ENCODE assay signal across 10 mouse cellular contexts in the genomic region with DNA sequence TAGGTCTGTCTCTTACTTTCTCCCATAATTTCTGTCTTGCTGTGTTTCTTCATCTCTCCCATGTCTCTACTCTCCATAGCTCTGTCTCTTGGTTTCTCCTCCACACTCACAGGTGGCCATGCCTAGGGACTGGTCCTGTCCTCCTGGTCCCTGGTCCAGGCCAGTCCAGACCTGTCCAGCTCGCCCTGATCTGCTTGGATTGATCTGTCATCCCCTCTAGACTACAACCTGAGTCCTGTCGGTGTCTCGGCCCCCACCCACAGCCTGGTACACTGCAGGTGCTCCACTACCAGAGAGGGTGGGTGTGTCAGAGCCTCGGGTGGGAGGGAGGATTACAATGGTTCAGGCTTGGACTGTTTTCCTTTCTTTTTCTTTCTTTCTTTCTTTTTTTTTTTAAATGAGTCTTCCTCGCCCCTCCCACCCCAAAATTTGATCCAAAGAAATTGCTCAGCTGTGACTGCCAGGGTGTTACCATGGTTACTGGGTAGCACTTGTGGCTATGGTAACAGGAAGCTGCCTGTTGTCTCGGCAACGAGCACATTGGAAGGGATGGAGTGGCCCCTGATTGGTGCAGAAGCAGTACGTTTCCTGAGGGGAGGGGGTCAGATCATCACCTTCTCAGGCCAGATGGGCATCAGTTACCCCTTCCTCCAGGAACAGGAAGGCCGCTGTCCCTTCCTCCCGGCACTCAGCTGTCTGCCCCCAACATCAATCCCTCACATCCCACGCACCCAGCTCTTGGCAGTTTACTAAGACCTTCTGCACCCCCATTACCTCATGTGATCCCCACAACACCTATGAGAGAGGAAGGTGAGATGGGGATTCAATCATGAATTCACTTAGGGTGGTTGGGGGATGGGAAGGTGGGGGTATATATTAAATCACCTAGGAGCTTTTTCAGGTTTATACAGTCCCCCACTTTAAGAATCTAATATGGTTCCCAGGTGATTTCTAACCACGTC. TPM values are rescaled to one million over a fixed set of nuclear protein-coding genes. Genes with fewer than 3 reads are reported as not detected.
A peak's percentile ranks its signal among the peaks of the same experiment; 100 is the strongest.
DNase-seq lines count a peak whose midpoint lies in the region; ATAC-seq and TF ChIP-seq lines count a peak whose summit lies in the region.
"Had no signal": no experiment of that assay in that cellular context is flagged by ENCODE, and none has a peak within 500 bp of the region (broad histone marks: within the 10 kb centered on the region; RNA-seq: fewer than 3 reads in every experiment).

No protein-coding gene starts in this region.

- peak; percentile 88 for ATAC-seq in hindbrain, postnatal 0 days
- ATAC-seq in midbrain, embryonic 16.5 days: peak; percentile 92
- no peak for ATAC-seq in monocyte, adult 5-6 weeks (replicated peaks; ENCODE audit: insufficient number of reproducible peaks, low FRiP score, low TSS enrichment, poor library complexity, severe bottlenecking)

- H3K27ac ChIP-seq in embryonic facial prominence, embryonic 10.5 days (replicated peaks): no peak overlapping the region
- H3K27ac ChIP-seq in hindbrain, postnatal 0 days: peak overlapping the region; percentile 79
- H3K27ac ChIP-seq in midbrain, embryonic 16.5 days (ENCODE audit: low read length): peak overlapping the region; percentile 82
- H3K27ac ChIP-seq: heart, embryonic 13.5 days had no signal

- no peaks in the 10 kb centered on the region for H3K9me3 ChIP-seq in embryonic facial prominence, embryonic 10.5 days
- H3K9me3 ChIP-seq in hindbrain, postnatal 0 days (ENCODE audit: low read length): no peaks in the 10 kb centered on the region
- H3K9me3 ChIP-seq in midbrain, embryonic 16.5 days (replicated peaks; ENCODE audit: control insufficient read depth, low read length, poor library complexity, severe bottlenecking): no peaks in the 10 kb centered on the region
- H3K9me3 ChIP-seq: heart, embryonic 13.5 days; megakaryocyte, embryonic 14.5 days had no signal

- peak; percentile 21 for DNase-seq in CD4-positive helper T cell, adult 2 months (ENCODE audit: low read depth, low spot score)
- peak; percentile 34 for DNase-seq in embryonic facial prominence, embryonic 10.5 days (ENCODE audit: low spot score)
- DNase-seq in hindbrain, postnatal 0 days (ENCODE audit: low spot score): peak; percentile 90
- no peak for DNase-seq in gastrocnemius, postnatal 36 days
- no peak for DNase-seq in heart, postnatal 36 days
- no peak for DNase-seq in liver

- peaks cover 15% of the 10 kb centered on the region for H3K4me1 ChIP-seq in embryonic facial prominence, embryonic 10.5 days
- peaks cover 9% of the 10 kb centered on the region; the same call in 1 of the 2 replicates for H3K4me1 ChIP-seq in hindbrain, postnatal 0 days (ENCODE audit: insufficient read depth, low read length)
- peaks cover 30% of the 10 kb centered on the region for H3K4me1 ChIP-seq in midbrain, embryonic 16.5 days (ENCODE audit: control insufficient read depth, insufficient read depth, low read length)
- H3K4me1 ChIP-seq: heart, embryonic 13.5 days had no signal

- TF ChIP-seq CTCF in hindbrain, postnatal 0 days (IDR thresholded peaks at IDR 0.05; ENCODE audit: low read depth): no peak

- H3K9ac ChIP-seq in hindbrain, postnatal 0 days (replicated peaks; ENCODE audit: low read length): no peak overlapping the region
- peak overlapping the region; percentile 40; the same call in 1 of the 2 replicates for H3K9ac ChIP-seq in midbrain, embryonic 16.5 days (ENCODE audit: low read depth, low read length)
- H3K9ac ChIP-seq: heart, embryonic 13.5 days had no signal

- intact Hi-C loops in gastrocnemius, postnatal 36 days (cut with DNase I): loop anchor here (10.0 kb wide), 1 partner anchor 684 kb away; no protein-coding TSS in a partner anchor
- intact Hi-C loops in heart, postnatal 36 days (cut with DNase I): loop anchor here (10.0 kb wide), 1 partner anchor 684 kb away; no protein-coding TSS in a partner anchor

- H3K36me3 ChIP-seq in embryonic facial prominence, embryonic 10.5 days (replicated peaks): no peaks in the 10 kb centered on the region
- H3K36me3 ChIP-seq in hindbrain, postnatal 0 days (ENCODE audit: insufficient read depth, low read length): no peaks in the 10 kb centered on the region
- H3K36me3 ChIP-seq in midbrain, embryonic 16.5 days (ENCODE audit: control insufficient read depth, insufficient read depth, low read length): peaks cover 7% of the 10 kb centered on the region; the same call in 1 of the 2 replicates
- H3K36me3 ChIP-seq: heart, embryonic 13.5 days had no signal

- H3K27me3 ChIP-seq in embryonic facial prominence, embryonic 10.5 days (replicated peaks; ENCODE audit: low read depth, poor library complexity, severe bottlenecking): peaks cover 27% of the 10 kb centered on the region
- no peaks in the 10 kb centered on the region for H3K27me3 ChIP-seq in hindbrain, postnatal 0 days (ENCODE audit: insufficient read depth, low read length)
- no peaks in the 10 kb centered on the region for H3K27me3 ChIP-seq in midbrain, embryonic 16.5 days (ENCODE audit: control insufficient read depth, insufficient read depth, low read depth, low read length)

- peak overlapping the region; percentile 51 for H3K4me2 ChIP-seq in hindbrain, postnatal 0 days (ENCODE audit: low read depth, low read length)
- peak overlapping the region; percentile 67 for H3K4me2 ChIP-seq in midbrain, embryonic 16.5 days (ENCODE audit: low read length)
- H3K4me2 ChIP-seq: heart, embryonic 13.5 days had no signal

- no peak overlapping the region for H3K4me3 ChIP-seq in embryonic facial prominence, embryonic 10.5 days
- peak overlapping the region; percentile 16; the same call in 1 of the 2 replicates for H3K4me3 ChIP-seq in hindbrain, postnatal 0 days (ENCODE audit: low read length)
- H3K4me3 ChIP-seq in midbrain, embryonic 16.5 days (ENCODE audit: low read depth, low read length): peak overlapping the region; percentile 34
- H3K4me3 ChIP-seq: heart, embryonic 13.5 days; megakaryocyte, embryonic 14.5 days had no signal

- WGBS in embryonic facial prominence, embryonic 10.5 days: 36% methylated on average over 12 of the region's 12 CpGs
- WGBS in hindbrain, postnatal 0 days: 15% methylated on average over 12 of the region's 12 CpGs
- 12% methylated on average over 12 of the region's 12 CpGs for WGBS in midbrain, embryonic 16.5 days

RNA-seq across cellular contexts. Expression of a gene that starts 11.3 kb away (rescaled TPM):
- polyA plus RNA-seq in embryonic facial prominence, embryonic 10.5 days (2016; fragmentation: Nextera tagmentation; extraction: Ambion mirVana): 1.3 TPM in 2 replicates
- total RNA-seq in hindbrain, postnatal 0 days (2014; rRNA removed): 82.3 and 91.7 TPM in 2 replicates
- 40.1 and 40.9 TPM in 2 replicates for polyA plus RNA-seq in hindbrain, postnatal 0 days (2015; fragmentation: Nextera tagmentation; extraction: Ambion mirVana)
- 64.7 and 65.0 TPM in 2 replicates for polyA plus RNA-seq in midbrain, embryonic 16.5 days (2015; fragmentation: Nextera tagmentation; extraction: Ambion mirVana)
- total RNA-seq in gastrocnemius, postnatal 36 days (2021): not detected
- not detected in 3 replicates for total RNA-seq in monocyte, adult 5-6 weeks (2017)
- not detected for total RNA-seq in heart, postnatal 36 days (2021)

RNA-seq across cellular contexts. Expression of a gene that starts 28.1 kb away (rescaled TPM):
- polyA plus RNA-seq in embryonic facial prominence, embryonic 10.5 days (2016; fragmentation: Nextera tagmentation; extraction: Ambion mirVana): 37.7 and 40.8 TPM in 2 replicates
- 123 and 129 TPM in 2 replicates for total RNA-seq in hindbrain, postnatal 0 days (2014; rRNA removed)
- 136 and 156 TPM in 2 replicates for polyA plus RNA-seq in hindbrain, postnatal 0 days (2015; fragmentation: Nextera tagmentation; extraction: Ambion mirVana)
- polyA plus RNA-seq in midbrain, embryonic 16.5 days (2015; fragmentation: Nextera tagmentation; extraction: Ambion mirVana): 214 and 222 TPM in 2 replicates
- 10 to 100 TPM; 17.3 to 21.9 TPM for total RNA-seq in gastrocnemius, postnatal 36 days (2021)
- total RNA-seq in monocyte, adult 5-6 weeks (2017): 19.9 to 29.5 TPM (median 25.5 TPM) in 3 replicates
- total RNA-seq in heart, postnatal 36 days (2021): 10 to 100 TPM; 16.8 to 21.9 TPM

RNA-seq across cellular contexts. Expression of a gene that starts 49.3 kb away (rescaled TPM):
- polyA plus RNA-seq in embryonic facial prominence, embryonic 10.5 days (2016; fragmentation: Nextera tagmentation; extraction: Ambion mirVana): not detected in 2 replicates
- 1.5 and 3.7 TPM in 2 replicates for total RNA-seq in hindbrain, postnatal 0 days (2014; rRNA removed)
- 1.1 and 1.6 TPM in 2 replicates for polyA plus RNA-seq in hindbrain, postnatal 0 days (2015; fragmentation: Nextera tagmentation; extraction: Ambion mirVana)
- polyA plus RNA-seq in midbrain, embryonic 16.5 days (2015; fragmentation: Nextera tagmentation; extraction: Ambion mirVana): 0.94 and 0.97 TPM in 2 replicates
- under 1 TPM; 0.22 to 0.46 TPM for total RNA-seq in gastrocnemius, postnatal 36 days (2021)
- 0.39 TPM in 1 of 3 replicates, not detected in the others for total RNA-seq in monocyte, adult 5-6 weeks (2017)
- total RNA-seq in heart, postnatal 36 days (2021): under 1 TPM; 0.28 to 0.57 TPM

RNA-seq across cellular contexts. Expression of a gene that starts 49.7 kb away (rescaled TPM):
- 42.5 and 43.2 TPM in 2 replicates for polyA plus RNA-seq in embryonic facial prominence, embryonic 10.5 days (2016; fragmentation: Nextera tagmentation; extraction: Ambion mirVana)
- total RNA-seq in hindbrain, postnatal 0 days (2014; rRNA removed): 52.9 and 54.8 TPM in 2 replicates
- polyA plus RNA-seq in hindbrain, postnatal 0 days (2015; fragmentation: Nextera tagmentation; extraction: Ambion mirVana): 52.7 and 53.1 TPM in 2 replicates
- polyA plus RNA-seq in midbrain, embryonic 16.5 days (2015; fragmentation: Nextera tagmentation; extraction: Ambion mirVana): 60.4 and 62.4 TPM in 2 replicates
- 10 to 100 TPM; 22.6 to 23.6 TPM for total RNA-seq in gastrocnemius, postnatal 36 days (2021)
- 97.3 to 114 TPM (median 107 TPM) in 3 replicates for total RNA-seq in monocyte, adult 5-6 weeks (2017)
- total RNA-seq in heart, postnatal 36 days (2021): 10 to 100 TPM; 43.9 to 47.0 TPM

Comparison
In these comparisons a context has a peak if more than half of its experiments do, and no peak if none do; other contexts are left out.
1. DNase-seq: peak in CD4-positive helper T cell, adult 2 months (single experiment), embryonic facial prominence, embryonic 10.5 days (single experiment) and hindbrain, postnatal 0 days (single experiment); none in gastrocnemius, postnatal 36 days (0 of 2), heart, postnatal 36 days (0 of 2) and liver (single experiment).
2. RNA of a gene that starts 11.3 kb away (total RNA-seq): 82.3 to 91.7 TPM in hindbrain, postnatal 0 days; not detected in heart, postnatal 36 days, not detected in gastrocnemius, postnatal 36 days and not detected in monocyte, adult 5-6 weeks; every median in the first group is over 10 times any median in the second.